Mouse (Mus musculus): ENCODE measurements around the gene Tdp2.

Gene Tdp2

DNA sequence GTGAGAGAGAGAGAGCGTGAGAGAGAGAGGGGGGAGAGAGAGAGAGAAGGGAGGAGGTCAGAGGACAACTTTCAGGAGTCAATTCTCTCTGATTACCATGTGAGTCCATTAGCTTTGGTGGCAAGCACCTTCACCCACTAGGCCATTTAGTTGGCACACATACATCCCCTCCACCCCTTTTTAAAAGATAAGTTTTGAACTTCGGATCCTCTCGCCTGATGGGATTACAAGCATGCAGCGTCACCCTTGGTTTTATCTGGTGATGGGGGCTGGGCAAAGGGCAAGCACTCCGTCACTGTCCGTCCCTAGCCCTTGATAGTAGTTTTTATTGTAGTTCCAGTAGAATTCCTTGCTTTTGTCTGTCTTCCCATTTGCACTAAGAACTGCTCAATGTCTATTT lies 48.7 kb downstream of the Tdp2 start:
- no peak for DNase-seq (ENCODE audit: low spot score)

DNA sequence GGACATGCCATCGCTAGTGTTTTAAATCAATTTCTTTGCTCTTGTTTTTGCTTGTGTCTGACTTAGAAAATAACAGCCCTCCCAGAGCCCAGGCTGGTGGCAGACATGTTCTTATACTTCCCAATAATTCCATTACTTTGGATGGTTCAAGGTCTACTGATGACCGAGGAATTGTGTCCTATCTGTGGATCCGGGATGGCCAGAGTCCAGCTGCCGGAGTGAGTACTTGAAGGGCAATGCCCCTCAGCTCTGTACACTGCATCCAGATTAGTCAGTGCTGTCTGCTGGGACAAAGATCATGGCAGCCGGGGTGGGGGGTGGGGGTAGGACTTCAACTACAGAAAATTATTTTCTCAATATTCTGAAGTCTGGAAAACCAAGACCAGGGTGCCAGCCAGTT lies 49.2 kb downstream of the Tdp2 start:
- DNase-seq (ENCODE audit: low spot score), result no peak

DNA sequence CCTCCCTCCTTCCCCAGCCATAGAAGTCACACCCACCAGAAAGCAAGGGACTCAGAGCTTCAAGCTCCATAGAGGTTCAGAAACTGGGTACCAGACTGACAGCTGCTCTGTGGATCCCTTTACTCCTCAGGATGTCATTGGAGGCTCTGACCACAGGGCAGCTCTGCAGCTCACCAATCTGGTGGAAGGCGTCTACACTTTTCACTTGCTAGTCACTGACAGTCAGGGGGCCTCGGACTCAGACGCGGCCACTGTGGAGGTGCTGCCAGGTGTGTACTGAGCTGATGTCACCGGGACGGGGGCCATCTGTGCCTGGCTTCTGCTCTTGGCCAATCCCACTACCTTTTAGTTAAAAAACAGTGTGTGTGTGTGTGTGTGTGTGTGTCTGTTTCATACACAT lies 50.9 kb downstream of the Tdp2 start:
- DNase-seq (ENCODE audit: low spot score), result no peak

DNA sequence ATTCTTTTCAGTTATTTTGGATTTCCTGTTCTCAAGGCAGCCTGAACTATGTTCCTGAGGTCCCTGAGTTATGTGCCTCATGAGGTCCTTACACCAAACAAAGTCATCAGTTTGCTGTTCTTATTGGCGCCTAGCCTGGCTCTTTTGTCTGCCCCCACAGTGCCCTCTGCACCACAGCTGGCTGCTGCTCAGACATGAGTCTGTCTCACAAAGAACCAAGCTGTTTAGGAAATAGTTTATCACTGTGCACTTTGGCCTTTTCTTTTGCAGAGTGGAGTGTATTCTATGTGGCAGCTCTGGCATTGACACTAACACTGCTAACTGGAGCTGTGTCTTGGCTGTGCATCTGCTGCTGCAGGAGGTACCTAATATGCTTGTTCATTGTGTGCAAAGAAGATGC lies 58.1 kb downstream of the Tdp2 start:
- no peak for DNase-seq (ENCODE audit: low spot score)
